Mouse (Mus musculus): Measurements from ENCODE around the gene Hpcal1. TPM values are rescaled to one million over a fixed set of nuclear protein-coding genes. Genes with fewer than 3 reads are reported as not detected.

The Hpcal1 gene
- polyA plus RNA-seq, 2 experiments = 44.1 to 55.7 TPM

DNA sequence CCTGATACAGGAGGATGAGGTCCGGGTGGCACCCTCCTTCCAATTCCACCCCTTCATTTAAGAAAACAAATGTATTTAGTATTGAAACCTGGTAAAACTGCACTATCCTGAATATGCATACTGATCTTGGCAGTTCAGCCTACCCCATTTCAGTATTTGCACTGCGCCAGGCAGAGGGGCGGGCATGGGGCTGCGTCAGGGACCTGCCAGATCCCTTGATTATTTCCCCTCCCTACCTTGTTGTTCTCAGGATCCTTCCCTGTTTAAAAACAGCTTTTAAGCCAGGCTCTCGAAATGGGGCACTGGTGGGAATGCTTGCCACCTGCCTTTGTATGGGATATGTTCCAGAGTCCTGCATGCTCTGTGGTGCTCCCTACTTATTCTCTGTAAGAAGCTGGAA lies 1.7 kb downstream of the Hpcal1 start:
- no peak for TF ChIP-seq POLR2A (IDR thresholded peaks at IDR 0.05; ENCODE audit: borderline replicate concordance, extremely low read depth, insufficient read depth, insufficient read length)
- 48% methylated on average over 5 of the region's 5 CpGs for WGBS
- Histone ChIP-seq H3K27ac (replicated peaks; ENCODE audit: low read depth, low read length) (no peak overlapping the region), H3K9me3 (ENCODE audit: control insufficient read depth, low read length) (no peaks in the 10 kb centered on the region), H3K4me1 (ENCODE audit: control insufficient read depth, insufficient read depth, low read length) (peaks cover 18% of the 10 kb centered on the region), H3K9ac (ENCODE audit: low read depth, low read length, severe bottlenecking) (peak overlapping the region; percentile 67; the same call in 1 of the 2 replicates), H3K36me3 (ENCODE audit: control insufficient read depth, insufficient read depth, low read length) (no peaks in the 10 kb centered on the region), H3K4me2 (replicated peaks; ENCODE audit: low read depth, low read length, severe bottlenecking) (peak overlapping the region; percentile 94), H3K27me3 (ENCODE audit: control insufficient read depth, insufficient read depth, low read length) (0 out of 2 replicates have a peak, but pooled peaks cover 4% of the 10 kb centered on the region), H3K4me3 (replicated peaks; ENCODE audit: low read length) (peak overlapping the region; percentile 71)
- ATAC-seq (ENCODE audit: low FRiP score, low read depth) (no peak), DNase-seq (ENCODE audit: low spot score) (no peak)

DNA sequence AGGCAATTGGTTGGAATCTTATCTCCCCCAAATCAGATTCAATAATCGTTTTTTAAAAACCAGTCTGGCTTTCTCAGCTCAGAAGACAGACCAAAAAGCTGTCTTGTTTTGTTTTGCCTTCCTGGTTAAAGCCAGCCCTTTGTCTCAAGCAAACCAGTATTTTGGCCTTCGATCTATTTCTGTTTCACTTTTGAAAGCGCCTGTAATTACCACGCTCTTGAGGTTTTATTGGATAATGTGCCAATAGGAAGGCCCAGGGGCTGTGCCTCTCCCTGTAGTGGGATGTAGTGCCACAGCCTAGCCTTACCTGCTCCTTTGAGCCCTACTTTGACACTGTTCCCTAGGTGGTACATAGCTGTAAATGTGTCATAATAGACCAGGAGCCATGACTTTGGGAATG lies 2.3 kb downstream of the Hpcal1 start:
- H3K27ac ChIP-seq (replicated peaks; ENCODE audit: low read depth, low read length) = no peak overlapping the region
- no peaks in the 10 kb centered on the region for H3K9me3 ChIP-seq (ENCODE audit: control insufficient read depth, low read length)
- peaks cover 18% of the 10 kb centered on the region for H3K4me1 ChIP-seq (ENCODE audit: control insufficient read depth, insufficient read depth, low read length)
- 0 out of 2 replicates have a peak, but pooled peaks cover 4% of the 10 kb centered on the region for H3K27me3 ChIP-seq (ENCODE audit: control insufficient read depth, insufficient read depth, low read length)
- no peaks in the 10 kb centered on the region for H3K36me3 ChIP-seq (ENCODE audit: control insufficient read depth, insufficient read depth, low read length)
- ATAC-seq (ENCODE audit: low FRiP score, low read depth) (no peak), DNase-seq (ENCODE audit: low spot score) (no peak)
- WGBS = 45% methylated on average over 4 of the region's 4 CpGs
- H3K4me3 ChIP-seq (replicated peaks; ENCODE audit: low read length) = no peak overlapping the region
- TF ChIP-seq POLR2A (IDR thresholded peaks at IDR 0.05; ENCODE audit: borderline replicate concordance, extremely low read depth, insufficient read depth, insufficient read length) = no peak
- H3K4me2 ChIP-seq (replicated peaks; ENCODE audit: low read depth, low read length, severe bottlenecking) = no peak overlapping the region
- no peak overlapping the region for H3K9ac ChIP-seq (ENCODE audit: low read depth, low read length, severe bottlenecking)

DNA sequence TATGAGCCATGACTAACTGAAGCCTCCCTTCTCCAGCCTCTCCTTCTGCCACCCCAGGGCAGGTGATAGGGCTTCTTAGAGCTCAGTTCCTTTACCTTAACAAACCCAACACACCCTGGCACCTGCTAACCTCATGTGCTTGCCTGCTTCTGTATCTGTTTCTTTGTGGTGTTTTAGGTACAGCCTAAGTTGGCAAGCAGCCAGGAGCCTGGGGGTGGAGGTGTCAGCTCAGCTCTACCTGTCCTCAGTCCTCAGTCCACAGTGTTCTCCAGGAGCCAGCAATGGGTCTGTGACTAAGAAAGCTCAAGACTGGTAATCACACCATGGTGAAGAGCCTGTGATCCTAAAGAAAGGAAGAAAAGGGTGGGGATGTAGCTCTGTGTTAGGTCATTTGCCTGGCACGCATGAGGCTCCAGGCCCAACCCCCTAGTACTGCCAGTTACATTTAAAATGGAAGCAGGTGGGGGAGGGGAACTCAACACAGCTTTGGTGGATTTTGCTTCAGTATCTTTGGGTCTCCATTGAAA lies 4.0 kb downstream of the Hpcal1 start:
- H3K4me1 ChIP-seq (ENCODE audit: control insufficient read depth, insufficient read depth, low read length) = peaks cover 18% of the 10 kb centered on the region
- no peak for TF ChIP-seq POLR2A (IDR thresholded peaks at IDR 0.05; ENCODE audit: borderline replicate concordance, extremely low read depth, insufficient read depth, insufficient read length)
- no peak for DNase-seq (ENCODE audit: low spot score)

DNA sequence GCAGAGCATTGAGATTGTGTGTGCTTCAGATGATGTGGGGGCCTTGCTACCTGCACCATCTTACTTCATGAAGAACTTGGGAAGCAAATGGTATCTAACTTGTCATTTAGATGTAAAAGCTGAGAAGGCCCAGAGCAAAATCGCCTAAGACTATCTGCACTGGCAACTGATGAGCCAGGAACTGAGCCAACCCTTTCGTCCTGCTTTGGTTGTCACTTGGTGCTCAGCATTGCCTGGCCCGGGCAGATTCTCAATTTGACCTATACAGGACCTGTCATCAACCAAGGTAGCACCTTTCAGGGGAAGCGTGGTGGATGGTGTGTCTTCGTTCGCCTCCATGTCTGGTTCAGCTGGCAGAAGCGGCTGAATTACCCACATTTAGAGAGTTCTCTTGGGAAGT lies 5.7 kb downstream of the Hpcal1 start:
- 91% methylated on average over 7 of the region's 7 CpGs for WGBS
- Histone ChIP-seq H3K4me2 (replicated peaks; ENCODE audit: low read depth, low read length, severe bottlenecking) (no peak overlapping the region), H3K27me3 (ENCODE audit: control insufficient read depth, insufficient read depth, low read length) (0 out of 2 replicates have a peak, but pooled peaks cover 4% of the 10 kb centered on the region), H3K9ac (ENCODE audit: low read depth, low read length, severe bottlenecking) (no peak overlapping the region), H3K9me3 (ENCODE audit: control insufficient read depth, low read length) (no peaks in the 10 kb centered on the region), H3K36me3 (ENCODE audit: control insufficient read depth, insufficient read depth, low read length) (no peaks in the 10 kb centered on the region), H3K27ac (replicated peaks; ENCODE audit: low read depth, low read length) (no peak overlapping the region), H3K4me1 (ENCODE audit: control insufficient read depth, insufficient read depth, low read length) (peaks cover 20% of the 10 kb centered on the region), H3K4me3 (replicated peaks; ENCODE audit: low read length) (no peak overlapping the region)
- ATAC-seq (ENCODE audit: low FRiP score, low read depth) = no peak
- no peak for TF ChIP-seq POLR2A (IDR thresholded peaks at IDR 0.05; ENCODE audit: borderline replicate concordance, extremely low read depth, insufficient read depth, insufficient read length)
- no peak for DNase-seq (ENCODE audit: low spot score)

More for the DNA sequence above, 4.0 kb downstream of the Hpcal1 start:
- H3K9ac ChIP-seq (ENCODE audit: low read depth, low read length, severe bottlenecking) = no peak overlapping the region
- H3K4me2 ChIP-seq (replicated peaks; ENCODE audit: low read depth, low read length, severe bottlenecking) = no peak overlapping the region
- 0 out of 2 replicates have a peak, but pooled peaks cover 4% of the 10 kb centered on the region for H3K27me3 ChIP-seq (ENCODE audit: control insufficient read depth, insufficient read depth, low read length)
- ATAC-seq (ENCODE audit: low FRiP score, low read depth) = no peak
- no peaks in the 10 kb centered on the region for H3K9me3 ChIP-seq (ENCODE audit: control insufficient read depth, low read length)
- 46% methylated on average over 1 of the region's 1 CpGs for WGBS
- H3K4me3 ChIP-seq (replicated peaks; ENCODE audit: low read length) = no peak overlapping the region
- no peaks in the 10 kb centered on the region for H3K36me3 ChIP-seq (ENCODE audit: control insufficient read depth, insufficient read depth, low read length)
- no peak overlapping the region for H3K27ac ChIP-seq (replicated peaks; ENCODE audit: low read depth, low read length)

DNA sequence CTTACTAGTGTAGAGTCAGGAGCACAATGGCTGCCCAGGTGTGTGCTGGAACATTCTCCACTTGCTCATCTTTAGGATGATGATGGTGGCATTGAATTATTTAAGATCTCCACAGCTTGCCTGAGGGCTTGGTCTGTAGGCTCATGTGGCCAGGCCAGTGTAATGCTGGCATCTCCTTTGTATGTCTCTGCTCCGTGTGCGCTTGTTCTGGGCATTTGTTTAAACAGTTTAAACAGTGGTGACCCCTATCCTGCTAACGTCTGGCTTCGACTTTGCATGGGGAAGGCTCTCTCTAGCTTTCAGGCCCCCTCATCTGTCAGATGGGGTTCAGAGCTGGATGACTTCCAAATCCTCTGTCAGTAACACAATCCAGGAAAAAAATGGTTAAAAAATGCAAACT lies 8.3 kb downstream of the Hpcal1 start:
- H3K27me3 ChIP-seq (ENCODE audit: control insufficient read depth, insufficient read depth, low read length) = no peaks in the 10 kb centered on the region
- H3K36me3 ChIP-seq (ENCODE audit: control insufficient read depth, insufficient read depth, low read length) = no peaks in the 10 kb centered on the region
- peaks cover 20% of the 10 kb centered on the region for H3K4me1 ChIP-seq (ENCODE audit: control insufficient read depth, insufficient read depth, low read length)
- no peak for TF ChIP-seq POLR2A (IDR thresholded peaks at IDR 0.05; ENCODE audit: borderline replicate concordance, extremely low read depth, insufficient read depth, insufficient read length)
- no peak overlapping the region for H3K4me3 ChIP-seq (replicated peaks; ENCODE audit: low read length)
- no peaks in the 10 kb centered on the region for H3K9me3 ChIP-seq (ENCODE audit: control insufficient read depth, low read length)
- ATAC-seq (ENCODE audit: low FRiP score, low read depth) (no peak), DNase-seq (ENCODE audit: low spot score) (no peak)
- no peak overlapping the region for H3K9ac ChIP-seq (ENCODE audit: low read depth, low read length, severe bottlenecking)
- H3K4me2 ChIP-seq (replicated peaks; ENCODE audit: low read depth, low read length, severe bottlenecking) = no peak overlapping the region
- WGBS = 57% methylated on average over 4 of the region's 4 CpGs
- H3K27ac ChIP-seq (replicated peaks; ENCODE audit: low read depth, low read length) = no peak overlapping the region

Data from limb, embryonic 14.5 days (tissue).